27 mouse cellular contexts compared by ENCODE assay signal in genomic region chr9:27998767-27999166, GRCm38 (mm10).
DNase-seq lines count a peak whose midpoint lies in the region; ATAC-seq lines count a peak whose summit lies in the region.
"Had no signal": no experiment of that assay in that cellular context is flagged by ENCODE, and none has a peak within 500 bp of the region (broad histone marks: within the 10 kb centered on the region; RNA-seq: fewer than 3 reads in every experiment).

No protein-coding gene starts in this region.

- H3K4me1 ChIP-seq in kidney, embryonic 16.5 days (ENCODE audit: insufficient read depth, low read length): no peaks in the 10 kb centered on the region
- H3K4me1 ChIP-seq: kidney, embryonic 15.5 days; liver, embryonic 15.5 days had no signal

- H3K9me3 ChIP-seq in kidney, embryonic 16.5 days (ENCODE audit: low read length): no peaks in the 10 kb centered on the region
- H3K9me3 ChIP-seq: G1E; heart, embryonic 13.5 days; kidney, embryonic 15.5 days; liver, embryonic 15.5 days had no signal

- no peak for ATAC-seq in kidney, embryonic 16.5 days (ENCODE audit: low FRiP score, low TSS enrichment)

- H3K9ac ChIP-seq in kidney, embryonic 16.5 days (replicated peaks; ENCODE audit: low read length): no peak overlapping the region
- H3K9ac ChIP-seq: heart, embryonic 13.5 days; hindbrain, embryonic 14.5 days; kidney, embryonic 15.5 days; liver, embryonic 15.5 days; lung, embryonic 14.5 days had no signal

- H3K27me3 ChIP-seq in kidney, embryonic 16.5 days (ENCODE audit: insufficient read depth, low read length): no peaks in the 10 kb centered on the region
- H3K27me3 ChIP-seq: heart, embryonic 13.5 days; kidney, embryonic 15.5 days; liver, embryonic 15.5 days had no signal

- H3K27ac ChIP-seq in kidney, embryonic 16.5 days (ENCODE audit: low read length): no peak overlapping the region
- H3K27ac ChIP-seq: gastrocnemius, adult 2 months; heart, embryonic 13.5 days; hindbrain, embryonic 14.5 days; kidney, embryonic 15.5 days; liver, embryonic 15.5 days; stomach, postnatal 0 days had no signal

- intact Hi-C loops in gastrocnemius, postnatal 36 days (cut with DNase I): no loop called here

- 60% methylated on average over 4 of the region's 4 CpGs for WGBS in kidney, embryonic 16.5 days

- H3K36me3 ChIP-seq in kidney, embryonic 16.5 days (ENCODE audit: insufficient read depth, low read length): no peaks in the 10 kb centered on the region
- H3K36me3 ChIP-seq: G1E; heart, embryonic 13.5 days; kidney, embryonic 15.5 days; liver, embryonic 15.5 days had no signal

- H3K4me3 ChIP-seq in kidney, embryonic 16.5 days (ENCODE audit: low read length): no peak overlapping the region
- H3K4me3 ChIP-seq: gastrocnemius, adult 2 months; heart, embryonic 13.5 days; kidney, embryonic 15.5 days; liver, embryonic 15.5 days had no signal

- peak; percentile 16 to 28 for DNase-seq in cerebellum, postnatal 14 days
- no peak for DNase-seq in cerebellum, adult 11 months
- peak; percentile 20 for DNase-seq in layer of hippocampus, adult 11-12 months (ENCODE audit: low spot score)
- DNase-seq in layer of hippocampus, adult 9-10 months (ENCODE audit: low spot score): no peak
- DNase-seq in brain, adult 2 months (ENCODE audit: low read depth, low spot score): peak; percentile 24
- DNase-seq in layer of hippocampus, adult 9-11 months: peak; percentile 28
- no peak for DNase-seq in gastrocnemius, postnatal 36 days
- DNase-seq: adrenal gland, adult 8-10 months; cerebellum, adult 11-12 months; cerebellum, postnatal 25 days; gastrocnemius, adult 2 months; heart, postnatal 10 days; kidney, adult 18-20 months; kidney, postnatal 36 days; liver; lung, embryonic 14.5 days; lung, postnatal 14 days; right cerebral cortex, adult 18-20 months; thymus, adult 18-20 months; thymus, postnatal 36 days had no signal

- H3K4me2 ChIP-seq in kidney, embryonic 16.5 days (replicated peaks; ENCODE audit: low read depth, low read length): no peak overlapping the region
- H3K4me2 ChIP-seq: heart, embryonic 13.5 days; hindbrain, embryonic 14.5 days; kidney, embryonic 15.5 days; liver, embryonic 15.5 days; lung, embryonic 14.5 days had no signal

Comparison
In these comparisons a context has a peak if more than half of its experiments do, and no peak if none do; other contexts are left out.
1. DNase-seq: peak in cerebellum, postnatal 14 days (2 of 2), layer of hippocampus, adult 11-12 months (single experiment), brain, adult 2 months (single experiment) and layer of hippocampus, adult 9-11 months (single experiment); none in cerebellum, adult 11 months (single experiment), layer of hippocampus, adult 9-10 months (single experiment) and gastrocnemius, postnatal 36 days (0 of 2).